Mouse (Mus musculus) common myeloid progenitor, adult 5-6 weeks (primary cell): ENCODE data around the gene Chmp5. TPM values are rescaled to one million over a fixed set of nuclear protein-coding genes. Genes with fewer than 3 reads are reported as not detected.

Experiments
- ATAC-seq: replicated peaks from 2 replicates; pipeline ENCODE4 v1.8.0; 2016; ENCODE audit warnings: low read depth, mild to moderate bottlenecking, moderate TSS enrichment, inconsistent platforms; ENCODE audit not compliant: poor library complexity, severe bottlenecking
- total RNA-seq: library from RNA; stranded (forward); fragments of 200-1000, 187-1606 nt; gene quantifications from 2 replicates; pipeline ENCODE4 v1.2.3, GENCODE M21; 2017

Gene Chmp5
- total RNA-seq, 1 experiment from 2014 or later: 77.6 TPM

- no peak for ATAC-seq
These were observed 52.8 kb downstream of the Chmp5 start for GRCm38 (mm10) chr4:41000842-41001639.

- ATAC-seq: 0 out of 2 replicates have a peak, but pooled peaks have one; percentile 36
These were observed 65.1 kb downstream of the Chmp5 start for GRCm38 (mm10) chr4:41013351-41013750.

Other genes starting within 250 kb of the Chmp5 start
- 7.4 and 14.7 TPM in 2 replicates for gene Aptx, start 245.2 kb upstream of the Chmp5 start, total RNA-seq
- 377 and 448 TPM in 2 replicates for gene Dnaja1, start 226.3 kb upstream of the Chmp5 start, total RNA-seq
- 126 and 132 TPM in 2 replicates for gene Smu1, start 190.5 kb upstream of the Chmp5 start, total RNA-seq
- 27.0 and 34.7 TPM in 2 replicates for gene B4galt1, start 94.4 kb upstream of the Chmp5 start, total RNA-seq
- not detected in 2 replicates for gene Spink4, start 28.4 kb upstream of the Chmp5 start, total RNA-seq
- 380 and 459 TPM in 2 replicates for gene Bag1, start 113 bp upstream of the Chmp5 start, total RNA-seq
- 61.8 and 74.7 TPM in 2 replicates for gene Nfx1, start 22.5 kb downstream of the Chmp5 start, total RNA-seq
- gene Aqp7, start 99.7 kb downstream of the Chmp5 start, total RNA-seq: not detected in 2 replicates
- gene Aqp3, start 149.8 kb downstream of the Chmp5 start, total RNA-seq: not detected in 2 replicates
- 19.7 and 33.3 TPM in 2 replicates for gene Nol6, start 176.0 kb downstream of the Chmp5 start, total RNA-seq
- gene Ube2r2, start 187.3 kb downstream of the Chmp5 start, total RNA-seq: 34.3 and 36.5 TPM in 2 replicates